Mouse (Mus musculus): ENCODE results near the gene Mpzl2. TPM values are rescaled to one million over a fixed set of nuclear protein-coding genes. Genes with fewer than 3 reads are reported as not detected.

Gene Mpzl2
- total RNA-seq, 2 experiments from 2014 or later = 0.31 TPM; not detected in 1

DNA sequence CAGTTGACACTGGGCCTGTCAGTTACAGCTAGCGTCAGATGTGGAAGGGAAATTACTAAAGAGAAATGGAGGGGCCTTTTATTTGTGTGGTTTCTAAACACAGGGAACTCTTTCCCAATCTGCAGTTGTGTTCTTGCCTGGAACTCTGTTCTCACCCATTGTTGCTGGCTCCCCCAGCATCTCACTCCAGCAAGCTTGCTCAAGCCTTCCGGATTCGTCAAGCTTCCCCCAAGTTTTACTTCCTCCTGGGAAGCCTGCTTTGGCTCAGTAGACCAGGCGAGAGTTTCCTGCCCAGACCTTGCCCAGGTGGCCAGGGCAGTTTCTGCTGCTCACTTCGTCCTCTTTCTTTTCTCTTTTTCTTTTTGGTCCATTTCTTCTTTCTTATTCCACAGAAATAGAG lies 45.0 kb downstream of the Mpzl2 start:
- no peak for DNase-seq (ENCODE audit: low spot score in 2 of 2)

DNA sequence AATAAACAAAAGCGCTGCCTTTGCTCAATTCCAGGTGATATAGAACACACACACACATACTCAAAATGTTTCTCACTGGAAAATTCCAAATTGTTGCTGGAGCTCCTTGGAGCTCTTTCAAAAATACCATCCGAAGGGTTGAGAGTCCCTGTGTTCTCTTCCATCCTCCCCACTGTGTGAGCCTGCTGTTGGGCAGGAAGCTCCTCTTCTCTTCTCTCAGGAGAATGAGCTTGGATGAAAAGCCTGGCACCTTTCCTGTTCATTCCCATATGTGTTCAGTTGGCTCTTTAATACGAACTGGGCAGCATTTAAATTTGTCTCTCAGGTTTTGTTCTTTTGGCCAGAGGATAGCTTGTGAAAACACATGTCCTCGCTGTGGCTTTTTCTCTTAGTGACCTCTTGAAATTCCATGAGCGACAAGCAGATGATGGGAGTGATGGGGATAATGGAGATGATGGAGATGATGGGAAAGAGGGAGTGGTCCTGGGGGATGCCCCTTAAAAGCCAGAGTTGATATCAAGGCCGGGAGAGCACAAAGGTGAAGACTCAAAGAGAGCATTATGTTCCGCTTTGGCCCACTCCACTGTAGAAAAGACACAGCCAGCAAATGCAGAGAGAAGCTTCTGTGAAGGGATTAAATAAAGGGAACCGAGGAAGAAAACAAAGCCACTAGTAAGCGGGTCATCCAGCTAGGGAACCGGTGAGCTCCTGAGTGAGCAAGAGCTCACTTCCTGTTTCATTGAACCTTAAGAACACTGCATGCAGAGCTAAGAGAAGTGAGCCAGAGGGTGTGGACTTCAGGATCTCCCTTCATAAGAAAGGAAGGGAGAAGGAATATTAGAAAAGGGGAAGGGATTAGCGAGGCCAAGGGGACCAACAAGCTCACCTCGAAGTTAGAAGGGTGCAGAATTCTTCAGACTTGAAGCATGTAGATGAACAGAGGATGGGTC lies 46.4 kb downstream of the Mpzl2 start:
- DNase-seq (ENCODE audit: low spot score in 2 of 2) = no peak

DNA sequence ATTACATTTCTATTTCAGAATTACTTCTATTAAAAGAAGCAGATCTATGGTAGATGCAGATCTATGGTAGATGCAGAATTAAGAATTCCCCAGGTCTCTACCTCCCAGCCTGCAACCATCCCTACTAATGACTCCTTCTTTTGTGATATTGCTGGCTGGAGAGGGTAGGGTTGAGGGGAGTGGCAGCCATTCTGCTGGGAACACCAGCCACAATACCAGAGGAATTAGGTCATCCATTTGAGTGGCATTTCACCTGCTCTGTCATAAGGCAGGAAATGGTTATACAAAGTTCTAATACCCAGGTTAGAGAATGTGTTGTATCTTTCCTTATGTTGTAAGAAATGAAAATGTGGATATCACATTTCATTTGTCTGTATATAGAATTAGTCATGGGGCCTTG lies 48.4 kb downstream of the Mpzl2 start:
- DNase-seq (ENCODE audit: low spot score in 2 of 2) = no peak

DNA sequence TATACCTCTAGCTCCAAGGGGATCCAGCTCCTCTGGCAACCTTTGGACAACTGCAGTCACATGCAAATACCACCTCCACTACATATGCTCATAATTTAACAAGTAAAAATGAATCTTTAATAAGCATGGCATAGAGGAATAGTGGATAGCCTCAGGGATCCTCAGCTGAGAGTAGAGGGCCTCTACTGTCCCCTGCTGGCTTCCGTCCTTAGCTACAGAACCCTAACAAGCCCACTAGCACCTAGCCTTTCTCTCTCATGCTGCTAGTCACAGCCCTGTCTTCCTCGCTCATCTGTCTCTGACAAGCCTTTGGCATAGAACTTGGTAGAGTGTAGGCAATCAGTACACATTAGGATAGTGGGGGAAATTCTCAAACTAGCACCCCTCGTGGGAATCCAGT lies 51.2 kb downstream of the Mpzl2 start:
- DNase-seq (ENCODE audit: low spot score in 2 of 2) = no peak

DNA sequence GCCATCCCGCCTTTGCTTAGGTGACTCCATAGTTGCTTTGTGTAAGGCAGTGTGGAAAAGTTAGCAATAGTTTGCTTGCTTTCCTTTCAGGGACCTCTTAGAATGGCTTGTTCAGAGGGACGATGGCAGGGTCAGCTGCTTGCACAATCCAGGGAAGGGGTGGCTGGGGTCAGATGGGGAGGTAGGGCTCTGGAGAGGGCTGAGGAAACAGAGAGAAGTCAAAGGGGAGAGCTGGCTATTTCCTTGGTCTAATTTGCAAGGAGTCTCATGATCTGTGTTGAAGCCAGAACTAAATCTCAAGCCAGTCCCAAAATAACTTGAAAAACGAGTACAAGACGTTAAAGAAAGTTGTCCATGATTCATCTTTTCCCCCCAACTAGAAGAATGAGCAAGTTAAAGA lies 53.0 kb downstream of the Mpzl2 start:
- no peak for DNase-seq (ENCODE audit: low spot score in 2 of 2)

DNA sequence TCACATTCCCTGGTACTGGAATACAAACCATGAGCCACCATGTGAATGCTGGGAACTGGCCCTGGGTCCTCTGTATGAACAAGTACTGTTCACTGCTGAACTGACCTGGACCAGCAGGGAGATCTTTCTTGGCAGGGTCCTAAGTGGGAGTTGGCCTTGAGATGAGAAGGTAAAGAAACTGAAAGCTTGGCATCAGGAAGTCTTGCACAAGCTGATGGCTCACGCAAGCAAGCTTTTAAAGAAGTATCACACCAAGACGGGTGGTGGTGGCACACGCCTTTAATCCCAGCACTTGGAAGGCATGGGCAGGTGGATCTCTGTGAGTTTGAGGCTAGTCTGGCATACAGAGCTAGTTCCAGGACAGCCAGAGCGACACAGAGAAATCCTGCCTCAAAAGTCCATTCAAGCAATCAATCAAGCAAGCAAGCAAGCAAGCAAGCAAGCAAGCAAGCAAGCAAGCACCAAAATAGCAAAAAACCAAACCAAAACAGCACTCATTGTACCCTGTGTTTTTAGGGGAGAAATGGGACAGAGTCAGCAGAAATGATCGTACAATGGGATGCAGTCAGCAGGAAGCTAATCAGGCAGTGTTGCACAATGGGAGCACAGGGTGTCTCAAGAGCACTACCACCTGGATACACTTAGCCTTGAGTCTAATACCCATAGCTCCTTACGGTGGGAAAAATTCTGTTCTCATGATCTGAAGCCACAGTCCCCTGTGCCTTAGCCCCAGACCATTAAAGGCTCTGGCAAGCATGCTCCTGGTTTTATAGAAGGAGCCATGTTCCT lies 55.7 kb downstream of the Mpzl2 start:
- no peak for DNase-seq (ENCODE audit: low spot score in 2 of 2)

DNA sequence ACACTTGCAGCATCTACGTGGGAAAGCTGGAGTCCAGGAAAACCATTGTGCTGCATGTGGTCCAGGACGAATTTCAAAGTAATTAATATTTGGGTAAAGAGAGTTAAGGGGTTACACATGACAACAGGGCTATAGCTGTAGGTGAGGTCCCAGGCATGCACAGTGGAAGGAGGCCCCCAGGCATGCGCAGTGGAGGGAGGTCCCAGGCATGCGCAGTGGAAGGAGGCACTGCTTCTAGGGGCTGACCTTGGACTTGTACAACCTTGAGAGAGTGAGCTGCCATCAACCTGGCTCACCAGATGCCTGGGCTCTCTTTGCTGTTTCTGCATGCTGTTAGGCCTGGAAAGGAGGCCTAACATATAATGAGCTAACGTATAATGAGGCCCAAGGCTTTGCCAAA lies 58.3 kb downstream of the Mpzl2 start:
- no peak for DNase-seq (ENCODE audit: low spot score in 2 of 2)

DNA sequence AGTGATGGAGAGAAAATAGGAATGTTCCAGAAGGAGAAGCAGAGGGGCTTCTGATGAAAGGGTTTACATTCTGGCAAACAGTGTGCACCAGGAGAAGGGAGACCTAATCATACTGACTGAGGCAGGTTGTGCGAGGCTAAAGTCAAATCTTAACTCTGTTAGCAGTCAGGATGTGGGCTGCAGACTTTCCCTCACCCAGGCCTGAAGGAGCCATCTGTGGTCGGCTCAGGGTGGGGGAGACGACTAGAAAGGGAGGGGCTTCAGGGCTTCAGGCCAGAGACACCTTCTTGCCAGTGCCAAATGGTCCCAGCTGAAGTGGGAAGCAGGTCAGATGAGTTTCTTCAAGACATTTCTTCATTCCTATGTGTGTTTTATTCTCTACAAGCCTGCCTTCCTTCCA lies 58.8 kb downstream of the Mpzl2 start:
- DNase-seq (ENCODE audit: low spot score in 2 of 2) = no peak

DNA sequence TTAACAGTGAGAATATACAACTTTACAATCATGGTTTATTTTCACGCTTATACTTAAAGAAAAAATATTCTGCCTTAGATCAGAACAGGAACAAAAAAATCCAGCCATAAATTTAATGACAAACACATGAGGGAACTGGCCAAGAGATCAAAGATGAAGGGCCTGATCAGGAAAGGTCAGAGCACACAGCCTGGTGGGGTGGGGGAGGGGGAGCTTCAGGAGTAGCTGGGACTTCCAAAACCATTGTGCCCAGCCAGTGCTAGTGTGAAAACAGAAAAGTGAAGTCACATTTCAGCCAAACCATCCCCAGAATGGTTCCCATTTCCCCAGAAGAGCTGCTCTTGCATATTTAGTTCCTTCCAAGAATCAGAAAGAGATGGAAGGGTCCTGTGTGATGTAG lies 62.9 kb downstream of the Mpzl2 start:
- DNase-seq (ENCODE audit: low spot score in 2 of 2) = no peak

DNA sequence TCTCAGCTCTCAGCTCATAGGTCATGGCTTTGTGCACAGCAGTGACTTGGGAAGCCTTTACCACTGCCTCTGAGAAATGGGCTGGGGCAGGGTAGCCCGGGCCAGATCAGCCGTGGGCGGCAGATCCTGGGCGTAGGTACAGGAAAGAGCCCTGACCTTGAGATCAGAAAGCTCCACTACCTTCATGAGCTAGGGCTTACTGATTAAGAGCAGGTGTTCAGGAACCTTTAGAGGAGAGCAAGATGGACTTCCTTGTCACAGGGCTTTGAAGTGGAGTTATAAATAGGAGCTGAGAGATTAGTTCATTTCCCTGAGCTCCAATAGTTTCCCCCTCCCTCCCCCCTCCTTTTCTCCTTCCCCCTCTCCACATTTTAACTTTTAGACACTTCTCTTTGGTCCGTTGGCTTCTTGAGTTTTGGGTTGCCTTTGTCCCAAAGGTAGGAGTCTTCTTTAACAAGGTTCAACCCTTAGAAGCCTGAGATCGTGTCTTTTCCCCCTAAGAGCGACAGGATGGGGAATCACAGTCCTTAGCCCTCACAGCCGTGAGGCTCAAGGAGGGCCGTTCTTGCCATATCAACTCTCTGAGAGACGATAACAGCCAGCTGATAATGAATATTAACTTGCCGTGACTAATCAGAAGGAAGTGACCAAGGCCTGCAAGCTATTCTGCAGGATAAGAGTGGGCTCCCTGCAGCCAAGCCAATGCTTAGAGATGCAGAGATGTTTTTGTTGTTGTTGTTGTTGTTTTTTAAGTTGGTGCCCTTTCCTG lies 63.8 kb downstream of the Mpzl2 start:
- no peak for DNase-seq (ENCODE audit: low spot score in 2 of 2)

Other genes starting within 250 kb of the Mpzl2 start
- 1 to 10 TPM; 8.0 to 9.6 TPM for gene Tmem25, start 240.5 kb upstream of the Mpzl2 start, total RNA-seq (2021)
- 1 to 10 TPM in 1 of 2 experiments, under 1 TPM in 1; 0.86 to 2.2 TPM for gene Ttc36, start 236.7 kb upstream of the Mpzl2 start, total RNA-seq (2021)
- 10 to 100 TPM; 27.6 to 31.5 TPM for gene Kmt2a, start 158.5 kb upstream of the Mpzl2 start, total RNA-seq (2021)
- 100 to 1,000 TPM; 631 to 643 TPM for gene Atp5l, start 119.1 kb upstream of the Mpzl2 start, total RNA-seq (2021)
- 10 to 100 TPM; 41.2 to 43.0 TPM for gene Ube4a, start 74.2 kb upstream of the Mpzl2 start, total RNA-seq (2021)
- gene Cd3g, start 59.4 kb upstream of the Mpzl2 start, total RNA-seq (2021) = under 1 TPM in 1 of 2 experiments, not detected in 1; 0.88 TPM
- gene Cd3d, start 58.0 kb upstream of the Mpzl2 start, total RNA-seq (2021) = under 1 TPM in 1 of 2 experiments, not detected in 1; 0.42 TPM
- 1 to 10 TPM in 1 of 2 experiments, under 1 TPM in 1; 0.39 to 1.1 TPM for gene Cd3e, start 30.2 kb upstream of the Mpzl2 start, total RNA-seq (2021)
- 1 to 10 TPM in 1 of 2 experiments, under 1 TPM in 1; 0.93 to 1.3 TPM for gene Mpzl3, start 15.4 kb downstream of the Mpzl2 start, total RNA-seq (2021)
- gene Jaml, start 39.4 kb downstream of the Mpzl2 start, total RNA-seq (2021) = under 1 TPM; 0.54 to 0.57 TPM
- 1 to 10 TPM; 1.9 to 2.0 TPM for gene Scn2b, start 78.0 kb downstream of the Mpzl2 start, total RNA-seq (2021)
- gene Scn4b, start 98.6 kb downstream of the Mpzl2 start, total RNA-seq (2021) = 10 to 100 TPM; 23.5 to 26.0 TPM
- under 1 TPM in 1 of 2 experiments, not detected in 1; 0.21 TPM for gene BC049352, start 142.2 kb downstream of the Mpzl2 start, total RNA-seq (2021)
- not detected for gene Tmprss4, start 164.3 kb downstream of the Mpzl2 start, total RNA-seq (2021)
- gene Il10ra, start 229.3 kb downstream of the Mpzl2 start, total RNA-seq (2021) = 1 to 10 TPM; 1.7 to 1.8 TPM

Measured in gastrocnemius, postnatal 4 days (tissue).